Mouse (Mus musculus): ENCODE results near the gene Wdr12.

DNA sequence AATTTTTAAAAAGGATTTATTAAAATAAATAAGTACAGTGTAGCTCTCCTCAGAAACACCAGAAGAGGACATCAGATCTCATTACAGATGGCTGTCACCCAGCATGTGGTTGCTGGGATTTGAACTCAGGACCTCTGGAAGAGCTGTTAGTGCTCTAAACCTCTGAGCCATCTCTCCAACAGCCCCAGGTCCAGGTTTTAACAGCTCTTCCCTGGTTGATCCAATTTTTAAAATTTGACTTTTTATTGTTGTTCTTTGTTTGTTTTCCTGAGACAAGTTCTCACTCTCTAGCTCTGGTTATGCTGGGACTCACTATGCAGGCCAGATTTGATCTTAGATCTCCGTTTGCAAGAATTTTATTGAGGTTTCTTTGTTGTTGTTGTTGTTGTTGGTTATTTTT, 53.9 kb downstream of the Wdr12 start:
- no peak for TF ChIP-seq CTCF (IDR thresholded peaks at IDR 0.05; ENCODE audit: extremely low read depth, insufficient read depth, insufficient read length, insufficient replicate concordance)
- no peak for TF ChIP-seq POLR2A (IDR thresholded peaks at IDR 0.05; ENCODE audit: low read depth, low read length)

Measured in spleen, adult 2 months (tissue).